Mouse (Mus musculus): ENCODE measurements at regions not wholly inside any gene's neighbourhood (a gene's known extent, or its start where the extent isn't known, plus 50 kb on each side); places are given as distances from the start of the nearest gene placed in this dataset.

DNA sequence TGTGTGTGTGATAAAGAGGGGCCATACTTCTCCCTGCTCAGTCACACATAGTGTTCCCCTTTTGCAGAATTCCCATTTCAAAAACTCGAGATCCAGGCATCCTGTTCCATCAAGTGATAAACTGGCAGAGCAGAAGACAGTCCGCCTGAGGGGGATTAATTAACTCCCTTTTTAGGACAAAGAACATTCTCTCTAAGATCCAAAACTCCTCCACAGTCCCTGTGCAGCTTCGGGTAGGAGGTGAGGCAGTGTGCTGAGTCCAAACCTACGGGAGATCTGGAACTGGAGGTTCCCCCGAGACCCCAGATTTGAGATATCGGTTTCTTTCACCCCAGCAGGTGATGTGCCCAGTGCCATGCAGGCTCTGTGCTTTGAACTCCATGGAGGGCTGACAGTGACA, 129.2 kb downstream of the 9530068E07Rik start:
- TF ChIP-seq CTCF (IDR thresholded peaks at IDR 0.05; ENCODE audit: low read depth, low read length) (no peak), POLR2A (IDR thresholded peaks at IDR 0.05; ENCODE audit: extremely low read depth, insufficient read depth, low read length) (no peak)
